Mouse (Mus musculus) hindbrain, postnatal 0 days (tissue): ENCODE results near the gene Pipox. TPM values are rescaled to one million over a fixed set of nuclear protein-coding genes. Genes with fewer than 3 reads are reported as not detected.

ENCODE experiments used
- ATAC-seq: fragments of 200-750 bp; cut with Nextera tagmentation; 2 replicates; pipeline ENCODE4 v1.8.0; 2017; ENCODE audit warnings: mild to moderate bottlenecking, moderate TSS enrichment, moderate library complexity
- DNase-seq: peaks from one replicate; pipeline ENCODE4 v3.0.0-alpha.2; 2015; ENCODE audit warnings: low spot score
- H3K27ac ChIP-seq: fragments of 300-500 bp; sonication (generic); 2 replicates; pipeline ENCODE4 v1.5.1; 2014; ENCODE audit warnings: mild to moderate bottlenecking
- H3K27me3 ChIP-seq: fragments of 300-500 bp; sonication (generic); 2 replicates; pipeline ENCODE4 v1.6.1; 2014; ENCODE audit warnings: low read length, mixed read lengths; ENCODE audit not compliant: insufficient read depth
- H3K36me3 ChIP-seq: fragments of 300-500 bp; sonication (generic); 2 replicates; pipeline ENCODE4 v1.6.1; 2014; ENCODE audit warnings: low read length, mixed read lengths; ENCODE audit not compliant: insufficient read depth
- H3K4me1 ChIP-seq: fragments of 300-500 bp; sonication (generic); 2 replicates; pipeline ENCODE4 v1.6.1; 2014; ENCODE audit warnings: antibody characterized with exemption, low read length, mixed read lengths; ENCODE audit not compliant: insufficient read depth
- H3K4me2 ChIP-seq: fragments of 300-500 bp; sonication (generic); 2 replicates; pipeline ENCODE4 v1.6.1; 2014; ENCODE audit warnings: low read depth, mild to moderate bottlenecking, low read length, moderate library complexity, mixed read lengths
- H3K4me3 ChIP-seq: fragments of 300-500 bp; sonication (generic); 2 replicates; pipeline ENCODE4 v1.5.1; 2014; ENCODE audit warnings: low read length
- H3K9ac ChIP-seq: fragments of 300-500 bp; sonication (generic); replicated peaks from 2 replicates; pipeline ENCODE4 v1.6.1; 2014; ENCODE audit warnings: mild to moderate bottlenecking, low read length, moderate library complexity, mixed read lengths
- H3K9me3 ChIP-seq: fragments of 300-500 bp; sonication (generic); 2 replicates; pipeline ENCODE4 v1.6.1; 2016; ENCODE audit warnings: low read length, mixed read lengths
- CTCF ChIP-seq: IDR thresholded peaks from 2 replicates; pipeline ENCODE4 v1.5.1; 2016; ENCODE audit warnings: antibody characterized with exemption, control low read depth, low read depth
- WGBS: fragments of 180-500 bp; shearing (Covaris S2); extraction: QIAGEN DNeasy Blood & Tissue Kit; methylation state at CpG from one replicate; pipeline ENCODE4 v1.1.7; 2014; 5-methylcytosine and 5-hydroxymethylcytosine counted together
- polyA plus RNA-seq: library from polyadenylated mRNA; unstranded; fragments of >200 nt; fragmentation: Nextera tagmentation; extraction: Ambion mirVana; gene quantifications from 2 replicates; pipeline ENCODE4 v1.2.1, GENCODE M21; 2015
- total RNA-seq: library from RNA; depleted of rRNA; stranded (reverse); fragments of >200 nt; gene quantifications from 2 replicates; pipeline ENCODE4 v1.2.3, GENCODE M21; 2014; rRNA removed

Pipox gene
- total RNA-seq (2.8 and 6.8 TPM in 2 replicates), polyA plus RNA-seq (4.4 and 4.6 TPM in 2 replicates)

DNA sequence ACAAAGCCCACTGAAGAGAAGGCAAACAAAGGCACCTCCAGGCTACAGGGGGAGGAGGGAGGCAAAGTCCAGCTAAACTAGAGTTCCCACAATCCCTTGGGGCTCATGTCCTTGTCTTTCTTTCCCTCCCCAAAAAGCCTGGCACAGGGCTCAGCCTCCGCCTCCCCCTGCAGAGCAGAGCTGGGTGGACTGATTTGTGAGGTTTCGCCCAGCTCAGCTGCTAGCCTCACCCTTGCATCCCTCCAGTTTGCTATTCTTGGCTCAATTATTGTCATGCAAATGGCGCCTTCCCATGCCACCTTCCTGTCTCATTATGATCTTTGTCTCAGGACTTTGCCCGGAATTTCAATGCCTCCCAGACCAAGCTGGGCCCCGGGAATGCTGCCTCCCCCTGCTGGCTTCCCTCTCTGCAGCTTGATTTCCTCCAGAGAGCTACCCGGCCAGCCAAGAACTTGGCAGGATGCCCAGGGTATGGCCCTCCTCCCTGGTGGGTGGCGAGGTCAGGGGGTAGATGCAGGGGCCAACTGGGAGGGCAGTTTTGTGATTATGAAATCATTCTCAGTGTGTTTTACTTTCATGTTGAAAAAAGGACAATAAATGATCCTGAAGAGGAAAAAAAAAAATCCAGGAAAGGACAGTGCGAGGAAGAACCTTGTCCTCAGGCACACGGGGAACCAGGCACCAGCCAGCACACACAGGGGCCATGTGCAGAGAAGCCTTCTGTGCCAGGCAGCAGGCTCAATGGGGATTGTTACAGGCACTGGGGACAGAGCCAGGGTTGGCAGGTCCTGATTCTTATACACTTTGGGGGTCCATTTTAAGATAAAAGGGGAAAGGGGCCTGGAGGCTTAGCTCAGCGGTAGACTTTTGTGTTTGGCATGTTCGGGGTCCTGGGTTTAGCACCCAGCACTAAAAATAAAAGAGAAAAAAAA is at the start of gene Pipox:
TSS of gene Pipox (minus strand) at position 310 of the 932 bp plus-strand sequence.
- ATAC-seq: peak; percentile 89
- Histone ChIP-seq H3K27ac (peak within 1 kb of the TSS; percentile 81), H3K4me1 (peaks cover 53% of the 10 kb centered on the region), H3K4me3 (no peak within 1 kb of the TSS), H3K36me3 (no peaks in the 10 kb centered on the region), H3K27me3 (no peaks in the 10 kb centered on the region), H3K9me3 (no peaks in the 10 kb centered on the region), H3K4me2 (peak within 1 kb of the TSS; percentile 27), H3K9ac (0 out of 2 replicates have a peak within 1 kb of the TSS, but pooled peaks have one; percentile 30)
- peak; percentile 85 for DNase-seq
- TF ChIP-seq CTCF: peak; percentile 65
- 16% methylated on average over 11 of the region's 11 CpGs for WGBS

DNA sequence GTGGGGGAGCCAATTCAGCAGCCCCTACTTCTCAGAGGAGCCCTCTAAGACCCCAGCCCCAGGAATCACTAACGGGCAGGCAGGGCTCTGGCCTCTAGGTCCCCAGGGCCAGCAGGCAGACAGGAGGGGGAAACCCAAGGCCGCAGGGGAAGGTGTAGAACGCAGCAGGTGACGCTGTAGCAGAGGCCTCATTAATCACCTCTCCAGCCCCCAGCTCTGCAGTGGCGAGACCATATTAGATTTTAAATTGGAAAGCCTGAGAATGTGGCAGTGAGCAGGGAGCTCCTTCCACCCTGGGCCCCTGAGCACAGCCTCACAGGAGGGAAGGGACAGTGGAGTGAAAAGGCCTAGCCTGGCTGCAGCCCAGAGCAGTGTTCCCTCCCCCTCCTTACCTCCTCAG is 48.3 kb upstream of the Pipox start:
- peak overlapping the region; percentile 41 for H3K27ac ChIP-seq
- H3K9me3 ChIP-seq: no peaks in the 10 kb centered on the region
- TF ChIP-seq CTCF: no peak
- no peaks in the 10 kb centered on the region for H3K27me3 ChIP-seq
- H3K4me2 ChIP-seq: no peak overlapping the region
- peaks cover under 1% of the 10 kb centered on the region; the same call in 1 of the 2 replicates for H3K4me1 ChIP-seq
- no peak overlapping the region for H3K9ac ChIP-seq
- ATAC-seq: no peak
- H3K4me3 ChIP-seq: no peak overlapping the region
- no peaks in the 10 kb centered on the region for H3K36me3 ChIP-seq
- 21% methylated on average over 5 of the region's 5 CpGs for WGBS
- no peak for DNase-seq

DNA sequence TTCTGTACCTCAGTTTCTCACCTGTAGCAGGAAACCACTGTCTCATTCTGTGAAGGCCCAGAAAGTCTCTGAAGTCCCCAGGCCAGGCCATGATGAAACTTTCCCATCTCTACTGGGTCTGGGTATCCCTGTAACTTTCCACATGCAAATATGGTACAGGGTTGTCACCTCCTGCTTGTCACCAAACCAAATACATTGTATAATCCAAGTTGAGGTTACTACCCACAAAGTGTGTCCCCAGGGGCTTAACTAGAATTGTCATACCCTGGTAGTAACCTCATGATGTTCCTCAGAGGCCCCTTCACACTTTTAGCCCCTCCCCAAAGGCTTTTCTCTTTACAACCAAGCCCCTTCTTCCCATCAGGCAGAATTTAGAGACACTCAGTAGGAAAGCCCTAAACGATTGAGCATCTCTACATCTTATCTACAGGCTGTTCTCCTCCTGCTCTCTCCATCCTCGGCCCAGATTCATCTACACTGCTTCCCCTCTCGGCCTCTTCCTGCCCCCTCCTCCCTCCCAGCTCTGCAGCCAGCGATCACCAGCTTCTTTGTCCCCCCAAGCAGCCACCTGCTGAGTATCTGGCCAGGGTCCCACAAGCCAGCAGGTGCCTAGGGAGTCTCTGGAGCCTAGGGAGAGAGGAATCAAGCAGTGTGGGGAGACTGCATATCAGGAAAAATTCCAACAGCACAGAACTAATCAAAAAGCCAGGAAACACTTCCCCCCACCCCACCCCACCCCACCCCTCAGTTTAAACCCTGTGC is 43.9 kb upstream of the Pipox start:
- peaks cover 32% of the 10 kb centered on the region for H3K4me1 ChIP-seq
- WGBS: 11% methylated on average over 4 of the region's 4 CpGs

DNA sequence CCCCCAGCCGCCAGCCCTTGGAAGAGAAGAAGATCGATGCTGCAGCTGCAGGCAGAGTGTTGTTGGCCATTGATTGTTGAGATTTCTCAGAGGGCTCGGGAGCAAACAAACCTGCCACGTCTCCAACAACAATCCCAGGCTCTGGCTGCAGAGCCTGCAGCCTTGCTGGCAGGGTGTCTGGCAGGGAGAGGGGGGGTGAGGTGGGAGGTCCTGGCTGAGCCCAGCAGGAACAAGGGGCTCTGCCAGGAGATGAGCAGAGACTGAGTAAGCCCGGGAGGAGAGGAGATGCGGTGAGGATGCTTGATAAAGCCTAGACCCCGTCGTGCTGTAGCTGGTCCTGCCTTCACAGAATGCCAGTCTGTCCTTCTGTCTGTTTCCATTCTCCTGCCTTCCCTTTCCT is 43.0 kb upstream of the Pipox start:
- Histone ChIP-seq H3K9ac (no peak overlapping the region), H3K27ac (no peak overlapping the region; the same call in 1 of the 2 replicates), H3K9me3 (no peaks in the 10 kb centered on the region), H3K4me3 (no peak overlapping the region), H3K27me3 (no peaks in the 10 kb centered on the region), H3K4me1 (peaks cover 32% of the 10 kb centered on the region), H3K36me3 (no peaks in the 10 kb centered on the region), H3K4me2 (peak overlapping the region; percentile 23)
- no peak for TF ChIP-seq CTCF
- 14% methylated on average over 8 of the region's 8 CpGs for whole genome bisulfite sequencing
- DNase-seq (no peak), ATAC-seq (no peak)

More for the DNA sequence above, 43.9 kb upstream of the Pipox start:
- ATAC-seq (no peak), DNase-seq (no peak)
- TF ChIP-seq CTCF: no peak
- Histone ChIP-seq H3K36me3 (no peaks in the 10 kb centered on the region), H3K4me2 (no peak overlapping the region), H3K9me3 (no peaks in the 10 kb centered on the region), H3K27ac (no peak overlapping the region), H3K27me3 (no peaks in the 10 kb centered on the region), H3K9ac (no peak overlapping the region), H3K4me3 (no peak overlapping the region)

DNA sequence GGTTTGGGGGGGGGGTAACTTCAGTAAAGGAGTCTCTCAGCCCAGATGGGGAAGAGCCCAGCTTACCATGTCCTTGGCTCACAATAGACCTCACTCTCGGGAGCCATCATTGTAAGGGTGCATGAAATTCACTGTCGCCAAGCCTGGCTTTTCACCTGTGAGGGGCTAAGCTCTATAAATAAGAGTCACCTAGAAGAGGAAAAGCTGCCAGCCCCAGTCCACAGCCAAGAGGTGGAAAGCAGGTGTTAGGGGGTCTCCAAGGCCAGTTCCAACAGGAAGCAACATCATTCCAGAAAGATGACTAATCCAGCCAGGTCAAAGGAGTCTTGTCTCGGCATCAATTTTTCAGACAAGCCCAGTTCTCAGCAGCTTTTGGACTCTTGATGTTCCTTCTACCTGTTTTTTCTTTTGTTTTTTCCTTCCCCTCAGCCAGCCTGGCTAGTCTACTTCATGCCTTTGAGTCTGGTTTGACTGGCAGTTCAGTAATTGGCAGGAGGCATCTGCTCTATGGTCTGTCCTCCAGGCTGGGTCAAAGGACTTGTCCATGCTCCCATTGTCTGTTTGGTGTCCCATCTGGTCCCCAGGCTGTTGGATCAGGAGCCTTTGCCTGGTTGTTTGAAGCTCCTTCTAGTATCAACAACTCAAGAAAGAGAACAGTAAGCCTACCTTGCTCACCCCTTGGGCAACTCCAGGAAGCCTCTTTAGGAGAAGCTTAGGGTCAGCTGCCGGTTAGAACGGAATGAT is 40.8 kb upstream of the Pipox start:
- H3K27ac ChIP-seq: peak overlapping the region; percentile 62
- H3K4me2 ChIP-seq: peak overlapping the region; percentile 69
- TF ChIP-seq CTCF: no peak
- peak overlapping the region; percentile 70 for H3K4me3 ChIP-seq
- H3K4me1 ChIP-seq: peaks cover 32% of the 10 kb centered on the region
- peak overlapping the region; percentile 33; the same call in 1 of the 2 replicates for H3K9ac ChIP-seq
- DNase-seq (no peak), ATAC-seq (no peak)
- WGBS: 43% methylated on average over 5 of the region's 5 CpGs
- H3K9me3 ChIP-seq: no peaks in the 10 kb centered on the region
- no peaks in the 10 kb centered on the region for H3K36me3 ChIP-seq
- H3K27me3 ChIP-seq: no peaks in the 10 kb centered on the region

DNA sequence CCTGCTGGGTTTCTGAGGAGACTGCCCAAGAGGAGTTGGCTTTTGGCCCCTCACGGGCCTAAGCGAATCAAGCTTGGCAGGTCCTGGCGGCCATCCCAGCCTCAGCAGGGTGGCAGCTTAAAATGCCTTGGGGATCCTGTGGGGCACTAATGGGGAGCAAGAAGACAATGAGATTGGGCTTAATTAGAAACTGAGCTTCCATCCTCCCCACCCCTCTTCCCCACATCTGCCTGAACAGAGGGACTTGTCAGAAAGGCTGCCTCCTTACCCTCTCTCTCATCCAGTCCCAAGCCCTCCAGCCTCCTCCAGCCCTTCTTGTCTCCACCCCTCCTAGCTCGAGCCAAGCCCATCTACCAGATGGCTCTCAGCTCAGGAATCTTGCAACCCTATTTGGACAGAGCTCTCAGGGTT is 40.2 kb upstream of the Pipox start:
- Histone ChIP-seq H3K36me3 (no peaks in the 10 kb centered on the region), H3K27me3 (no peaks in the 10 kb centered on the region), H3K4me3 (peak overlapping the region; percentile 70), H3K4me1 (peaks cover 32% of the 10 kb centered on the region), H3K27ac (peak overlapping the region; percentile 62), H3K9me3 (no peaks in the 10 kb centered on the region), H3K4me2 (peak overlapping the region; percentile 69), H3K9ac (peak overlapping the region; percentile 33; the same call in 1 of the 2 replicates)
- ATAC-seq (peak; percentile 41; the same call in 1 of the 2 replicates), DNase-seq (peak; percentile 65)
- 7% methylated on average over 4 of the region's 4 CpGs for WGBS
- TF ChIP-seq CTCF: no peak
